Mouse (Mus musculus): ENCODE data around the gene Tpcn2.

DNA sequence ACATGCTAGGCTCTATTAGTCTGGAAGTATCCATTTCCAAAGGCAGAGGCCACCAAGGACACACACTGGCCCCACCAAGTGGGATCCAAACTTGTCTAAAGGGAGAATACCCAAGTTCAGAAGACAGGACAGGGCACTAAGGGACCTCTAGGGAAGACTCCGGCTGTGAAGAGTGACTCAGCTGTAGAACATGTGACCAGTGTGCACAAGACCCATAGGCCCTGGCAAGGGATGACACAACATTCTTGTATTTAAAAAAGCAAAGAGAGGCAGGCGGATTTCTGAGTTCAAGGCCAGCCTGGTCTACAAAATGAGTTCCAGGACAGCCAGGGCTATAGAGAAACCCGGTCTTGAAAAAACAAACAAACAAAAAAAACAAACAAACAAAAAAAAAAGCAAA lies 8.3 kb downstream of the Tpcn2 start:
- TF ChIP-seq TAL1 (IDR thresholded peaks at IDR 0.05; ENCODE audit: low read length) = no peak
- no peak for TF ChIP-seq GATA1 (IDR thresholded peaks at IDR 0.05; ENCODE audit: low read length)
